Mouse (Mus musculus): ENCODE measurements around the gene H2-D1. TPM values are rescaled to one million over a fixed set of nuclear protein-coding genes. Genes with fewer than 3 reads are reported as not detected.

H2-D1 gene
- total and polyA plus RNA-seq, 3 experiments, result 659 to 944 (median 880) TPM

DNA sequence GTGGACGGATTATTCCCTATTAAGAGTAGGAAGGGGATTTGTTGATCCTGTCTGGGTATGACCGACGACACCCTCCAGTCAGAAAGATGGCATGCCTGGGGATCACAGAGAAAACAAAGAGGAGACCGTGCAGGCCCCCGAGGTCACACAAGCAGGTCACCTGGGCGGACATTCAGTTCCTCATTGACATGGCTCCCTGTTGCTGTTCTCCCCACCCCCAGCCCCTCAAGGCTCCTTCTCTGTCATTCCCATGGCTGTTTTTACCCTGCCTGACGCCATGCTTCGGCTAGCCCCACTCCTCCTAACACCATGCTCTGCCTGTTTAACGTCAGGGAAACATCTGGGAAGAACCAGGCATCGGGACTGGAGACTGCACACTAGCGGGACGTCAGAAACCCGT lies 879 bp upstream of the H2-D1 start:
- Histone ChIP-seq H3K4me3 (replicated peaks in 1 of 3; ENCODE audit: low read depth in 2 of 3, low read length in 2 of 3, poor library complexity in 1 of 3) (peak overlapping the region in 1 of 3 experiments; percentile 37), H3K4me2 (ENCODE audit: insufficient read depth, low read depth, poor library complexity, severe bottlenecking) (peak overlapping the region; percentile 73; the same call in 1 of the 2 replicates), H3K9ac (ENCODE audit: insufficient read depth, low read depth) (no peak overlapping the region), H3K9me3 (replicated peaks; ENCODE audit: low read length) (no peaks in the 10 kb centered on the region), H3K27me3 (replicated peaks) (no peaks in the 10 kb centered on the region), H3K4me1 (ENCODE audit: control insufficient read depth in 1 of 2, insufficient read depth in 2 of 2) (peaks cover 26 to 46% of the 10 kb centered on the region in 2 experiments), H3K27ac (ENCODE audit: insufficient read depth, low read depth) (peak overlapping the region; percentile 86; the same call in 1 of the 2 replicates), H3K79me2 (replicated peaks; ENCODE audit: control insufficient read depth, extremely low read depth, insufficient read depth, poor library complexity, severe bottlenecking) (peaks cover 23% of the 10 kb centered on the region), H3K36me3 (replicated peaks in 1 of 2; ENCODE audit: control insufficient read depth in 1 of 2, insufficient read depth in 1 of 2, low read length in 1 of 2) (peaks cover 21 to 23% of the 10 kb centered on the region in 2 experiments)
- TF ChIP-seq E2F4 (IDR thresholded peaks at IDR 0.05; ENCODE audit: insufficient replicate concordance, low read depth, low read length) (no peak), RCOR1 (conservative IDR thresholded peaks at IDR 0.05; ENCODE audit: low read depth, low read length) (no peak), IRF4 (IDR thresholded peaks at IDR 0.05; ENCODE audit: low read depth, low read length) (no peak), CHD2 (IDR thresholded peaks at IDR 0.05; ENCODE audit: low read length) (no peak)
- dilution Hi-C loops (cut with MboI; ENCODE audit: extremely low pct_ligation_motif_present, extremely low pct_unique_long_range_greater_than_20kb, low sequenced_read_pairs), result no loop called here
- DNase-seq (ENCODE audit: extremely low read depth), result no peak
- in situ Hi-C loops (cut with MboI; ENCODE audit: low pct_ligation_motif_present, low pct_unique_long_range_greater_than_20kb, low sequenced_read_pairs), result loop anchor here (5.0 kb wide), 1 partner anchor 1259 kb away; the partner anchor contains the start of gene H2-K1

DNA sequence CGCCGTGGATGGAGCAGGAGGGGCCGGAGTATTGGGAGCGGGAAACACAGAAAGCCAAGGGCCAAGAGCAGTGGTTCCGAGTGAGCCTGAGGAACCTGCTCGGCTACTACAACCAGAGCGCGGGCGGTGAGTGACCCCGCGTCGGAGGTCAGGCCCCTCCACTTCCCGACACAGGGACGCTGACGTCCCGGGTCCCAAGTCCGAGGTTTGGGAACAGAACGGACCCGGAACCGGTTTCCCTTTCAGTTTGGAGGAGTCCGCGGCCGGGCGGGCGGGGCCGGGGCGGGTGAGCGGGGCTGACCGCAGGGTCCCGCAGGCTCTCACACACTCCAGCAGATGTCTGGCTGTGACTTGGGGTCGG lies 973 bp downstream of the H2-D1 start:
- dilution Hi-C loops (cut with MboI; ENCODE audit: extremely low pct_ligation_motif_present, extremely low pct_unique_long_range_greater_than_20kb, low sequenced_read_pairs) (no loop called here), in situ Hi-C loops (cut with MboI; ENCODE audit: low pct_ligation_motif_present, low pct_unique_long_range_greater_than_20kb, low sequenced_read_pairs) (loop anchor here (5.0 kb wide), 1 partner anchor 1261 kb away; the partner anchor contains the start of gene H2-K1)
- H3K79me2 ChIP-seq (replicated peaks; ENCODE audit: control insufficient read depth, extremely low read depth, insufficient read depth, poor library complexity, severe bottlenecking), result peaks cover 23% of the 10 kb centered on the region
- TF ChIP-seq ZKSCAN1 (IDR thresholded peaks at IDR 0.05; ENCODE audit: borderline replicate concordance, low read depth, low read length) (no peak), USF2 (conservative IDR thresholded peaks at IDR 0.05; ENCODE audit: low read depth, low read length) (no peak), JUN (IDR thresholded peaks at IDR 0.05; ENCODE audit: insufficient read depth, low read depth, low read length) (no peak), MXI1 (IDR thresholded peaks at IDR 0.05; ENCODE audit: low read depth, low read length) (no peak), TBP (conservative IDR thresholded peaks at IDR 0.05; ENCODE audit: low read depth, low read length) (no peak), EP300 (IDR thresholded peaks at IDR 0.05; ENCODE audit: low read length) (no peak), SIN3A (IDR thresholded peaks at IDR 0.05; ENCODE audit: low read length) (no peak), HCFC1 (IDR thresholded peaks at IDR 0.05; ENCODE audit: low read depth, low read length) (no peak), IRF4 (IDR thresholded peaks at IDR 0.05; ENCODE audit: low read depth, low read length) (no peak), SMC3 (IDR thresholded peaks at IDR 0.05; ENCODE audit: low read depth, low read length) (no peak), MEF2A (IDR thresholded peaks at IDR 0.05; ENCODE audit: borderline replicate concordance, low read depth, low read length) (no peak), ZC3H11A (IDR thresholded peaks at IDR 0.05; ENCODE audit: low read depth, low read length) (no peak), RAD21 (IDR thresholded peaks at IDR 0.05; ENCODE audit: low read depth, low read length) (no peak)
- DNase-seq (ENCODE audit: extremely low read depth), result no peak
- H3K27ac ChIP-seq (ENCODE audit: insufficient read depth, low read depth), result peak overlapping the region; percentile 80; the same call in 1 of the 2 replicates
- H3K4me3 ChIP-seq (replicated peaks in 1 of 3; ENCODE audit: low read depth in 2 of 3, low read length in 2 of 3, poor library complexity in 1 of 3), result peak overlapping the region; percentile 37 to 89 (median 73)
- peaks cover 35 to 37% of the 10 kb centered on the region in 2 experiments for H3K36me3 ChIP-seq (replicated peaks in 1 of 2; ENCODE audit: control insufficient read depth in 1 of 2, insufficient read depth in 1 of 2, low read length in 1 of 2)
- H3K4me1 ChIP-seq (ENCODE audit: control insufficient read depth in 1 of 2, insufficient read depth in 2 of 2), result peaks cover 23 to 46% of the 10 kb centered on the region in 2 experiments
- H3K27me3 ChIP-seq (replicated peaks), result no peaks in the 10 kb centered on the region
- H3K9me3 ChIP-seq (replicated peaks; ENCODE audit: low read length), result no peaks in the 10 kb centered on the region
- peak overlapping the region; percentile 96; the same call in 1 of the 2 replicates for H3K9ac ChIP-seq (ENCODE audit: insufficient read depth, low read depth)
- no peak overlapping the region for H3K4me2 ChIP-seq (ENCODE audit: insufficient read depth, low read depth, poor library complexity, severe bottlenecking)

Measured in CH12.LX (cell line).